Mouse (Mus musculus) neural tube, embryonic 12.5 days (tissue): ENCODE measurements around the gene Tenm4. TPM values are rescaled to one million over a fixed set of nuclear protein-coding genes. Genes with fewer than 3 reads are reported as not detected.

Experiments used
- ATAC-seq: fragments of 200-750 bp; cut with Nextera tagmentation; 2 replicates; pipeline ENCODE4 v1.8.0; 2017; ENCODE audit warnings: low read depth, mild to moderate bottlenecking, moderate TSS enrichment, moderate library complexity; ENCODE audit not compliant: low FRiP score
- H3K27ac ChIP-seq: fragments of 300-500 bp; sonication (generic); 2 replicates; pipeline ENCODE4 v1.5.1; 2016
- H3K27me3 ChIP-seq: fragments of 300-500 bp; sonication (generic); replicated peaks from 2 replicates; pipeline ENCODE4 v1.6.1; 2016; ENCODE audit warnings: mild to moderate bottlenecking
- H3K36me3 ChIP-seq: fragments of 300-500 bp; sonication (generic); 2 replicates; pipeline ENCODE4 v1.6.1; 2016; ENCODE audit warnings: mild to moderate bottlenecking
- H3K4me1 ChIP-seq: fragments of 300-500 bp; sonication (generic); 2 replicates; pipeline ENCODE4 v1.6.1; 2016
- H3K4me2 ChIP-seq: fragments of 300-500 bp; sonication (generic); replicated peaks from 2 replicates; pipeline ENCODE4 v1.6.1; 2016; ENCODE audit warnings: mild to moderate bottlenecking
- H3K4me3 ChIP-seq: fragments of 300-500 bp; sonication (generic); 2 replicates; pipeline ENCODE4 v1.5.1; 2016
- H3K9ac ChIP-seq: fragments of 300-500 bp; sonication (generic); 2 replicates; pipeline ENCODE4 v1.6.1; 2016; ENCODE audit warnings: mild to moderate bottlenecking
- H3K9me3 ChIP-seq: fragments of 300-500 bp; sonication (generic); 2 replicates; pipeline ENCODE4 v1.6.1; 2016; ENCODE audit warnings: mild to moderate bottlenecking
- WGBS: fragments of 180-500 bp; shearing (Covaris S2); methylation state at CpG from one replicate; pipeline ENCODE4 v1.1.7; 2016; 5-methylcytosine and 5-hydroxymethylcytosine counted together
- polyA plus RNA-seq: library from polyadenylated mRNA; unstranded; fragments of >200 nt; fragmentation: Nextera tagmentation; extraction: Ambion mirVana; gene quantifications from 2 replicates; pipeline ENCODE4 v1.2.1, GENCODE M21; 2016

Gene Tenm4
- polyA plus RNA-seq, 1 experiment from 2014 or later: 33.0 TPM

GRCm38 (mm10) chr7:96878511-96879276 is 707.6 kb downstream of the Tenm4 start:
- no peak overlapping the region for H3K9ac ChIP-seq
- H3K9me3 ChIP-seq: no peaks in the 10 kb centered on the region
- no peak overlapping the region for H3K27ac ChIP-seq
- H3K36me3 ChIP-seq: peaks cover 7% of the 10 kb centered on the region
- 90% methylated on average over 7 of the region's 7 CpGs for WGBS
- H3K4me1 ChIP-seq: 0 out of 2 replicates have a peak, but pooled peaks cover 7% of the 10 kb centered on the region
- H3K4me3 ChIP-seq: no peak overlapping the region
- H3K4me2 ChIP-seq: no peak overlapping the region
- ATAC-seq: no peak
- no peaks in the 10 kb centered on the region for H3K27me3 ChIP-seq

DNA sequence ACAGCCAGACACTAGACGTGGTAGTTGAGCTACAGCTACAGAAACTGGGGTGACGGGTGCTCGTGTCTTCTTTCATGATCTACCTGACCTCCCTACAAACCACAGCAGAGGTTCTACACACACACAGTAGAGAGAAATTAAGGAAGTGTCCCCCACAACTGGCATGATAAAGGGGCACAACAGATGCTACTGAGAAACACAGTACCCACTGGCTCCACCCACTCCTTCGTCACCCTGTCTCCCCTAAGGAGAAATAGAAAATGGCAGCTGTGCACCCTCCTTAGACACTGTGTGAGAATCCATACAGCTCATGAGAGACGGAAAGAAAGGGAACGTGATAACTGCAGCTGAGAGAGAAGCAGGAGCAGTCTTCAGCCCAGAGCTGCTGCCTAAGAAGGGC is 708.5 kb downstream of the Tenm4 start:
- Histone ChIP-seq H3K4me2 (no peak overlapping the region), H3K36me3 (no peaks in the 10 kb centered on the region), H3K27me3 (no peaks in the 10 kb centered on the region), H3K27ac (no peak overlapping the region), H3K4me3 (no peak overlapping the region), H3K9me3 (no peaks in the 10 kb centered on the region), H3K4me1 (0 out of 2 replicates have a peak, but pooled peaks cover 7% of the 10 kb centered on the region), H3K9ac (no peak overlapping the region)
- WGBS: 85% methylated on average over 6 of the region's 6 CpGs
- no peak for ATAC-seq

DNA sequence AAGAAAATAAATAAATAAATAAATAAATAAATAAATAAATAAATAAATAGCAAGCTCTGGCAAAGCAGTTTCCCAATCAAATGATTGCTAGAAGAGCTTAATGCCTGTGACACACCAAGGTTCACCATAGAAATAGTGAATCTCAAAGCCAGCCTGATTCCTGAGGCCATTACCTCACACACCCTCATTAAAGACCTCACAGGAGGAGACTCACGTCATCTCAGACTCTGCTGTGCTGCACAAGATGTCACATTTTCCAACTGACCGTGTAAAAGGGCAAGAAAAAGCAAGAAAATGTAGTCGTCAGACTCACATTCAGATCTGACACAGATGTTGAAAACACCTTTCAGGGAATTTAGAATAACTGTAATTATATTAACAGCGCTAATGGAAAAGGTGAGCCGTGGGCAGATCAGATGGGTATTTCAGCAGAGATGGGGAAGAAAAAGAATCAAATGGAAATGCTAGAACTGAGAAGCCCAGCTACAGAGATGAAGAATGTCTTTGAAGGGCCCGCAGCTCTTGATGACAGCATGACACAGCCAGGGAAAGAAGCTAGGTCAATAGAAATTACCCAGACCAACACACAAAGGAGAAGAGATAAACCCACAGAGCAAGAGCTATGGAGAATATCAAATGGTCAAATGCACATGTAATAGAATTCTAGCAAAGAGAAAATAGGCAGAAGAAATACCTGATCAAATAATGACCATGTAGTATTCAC is 709.3 kb downstream of the Tenm4 start:
- WGBS: 85% methylated on average over 6 of the region's 6 CpGs
- no peak overlapping the region for H3K27ac ChIP-seq
- 0 out of 2 replicates have a peak, but pooled peaks cover 7% of the 10 kb centered on the region for H3K4me1 ChIP-seq
- H3K9ac ChIP-seq: no peak overlapping the region
- H3K4me3 ChIP-seq: no peak overlapping the region
- no peaks in the 10 kb centered on the region for H3K36me3 ChIP-seq
- ATAC-seq: no peak
- H3K4me2 ChIP-seq: no peak overlapping the region
- no peaks in the 10 kb centered on the region for H3K27me3 ChIP-seq
- no peaks in the 10 kb centered on the region for H3K9me3 ChIP-seq

DNA sequence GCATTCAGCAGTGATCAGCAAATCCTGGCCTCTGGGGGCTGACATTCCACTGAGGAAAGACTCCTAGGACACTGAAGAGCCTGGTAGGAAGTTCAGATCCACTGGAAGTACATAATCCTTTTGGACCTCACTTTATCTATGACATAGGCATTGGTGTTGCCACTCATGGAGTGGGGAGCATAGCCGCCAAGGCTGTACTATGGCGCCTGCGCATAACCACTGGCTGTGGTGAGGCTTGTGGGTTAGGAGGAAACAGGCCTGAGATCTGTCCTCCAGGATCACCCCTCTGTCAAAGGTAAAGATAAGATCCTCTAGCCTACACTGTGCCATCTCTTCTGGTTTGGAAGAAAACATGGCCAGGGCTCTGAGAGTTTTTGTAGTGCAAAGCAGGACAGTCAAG is 712.3 kb downstream of the Tenm4 start:
- H3K36me3 ChIP-seq: 0 out of 2 replicates have a peak, but pooled peaks cover 3% of the 10 kb centered on the region
- WGBS: 98% methylated on average over 3 of the region's 3 CpGs
- H3K4me1 ChIP-seq: 0 out of 2 replicates have a peak, but pooled peaks cover 7% of the 10 kb centered on the region
- no peaks in the 10 kb centered on the region for H3K9me3 ChIP-seq
- no peak for ATAC-seq
- no peak overlapping the region for H3K4me2 ChIP-seq
- no peak overlapping the region for H3K9ac ChIP-seq
- no peak overlapping the region for H3K27ac ChIP-seq
- H3K4me3 ChIP-seq: no peak overlapping the region
- H3K27me3 ChIP-seq: no peaks in the 10 kb centered on the region

GRCm38 (mm10) chr7:96887088-96887654 is 716.1 kb downstream of the Tenm4 start:
- no peak overlapping the region for H3K27ac ChIP-seq
- WGBS: 67% methylated on average over 18 of the region's 18 CpGs
- ATAC-seq: no peak

DNA sequence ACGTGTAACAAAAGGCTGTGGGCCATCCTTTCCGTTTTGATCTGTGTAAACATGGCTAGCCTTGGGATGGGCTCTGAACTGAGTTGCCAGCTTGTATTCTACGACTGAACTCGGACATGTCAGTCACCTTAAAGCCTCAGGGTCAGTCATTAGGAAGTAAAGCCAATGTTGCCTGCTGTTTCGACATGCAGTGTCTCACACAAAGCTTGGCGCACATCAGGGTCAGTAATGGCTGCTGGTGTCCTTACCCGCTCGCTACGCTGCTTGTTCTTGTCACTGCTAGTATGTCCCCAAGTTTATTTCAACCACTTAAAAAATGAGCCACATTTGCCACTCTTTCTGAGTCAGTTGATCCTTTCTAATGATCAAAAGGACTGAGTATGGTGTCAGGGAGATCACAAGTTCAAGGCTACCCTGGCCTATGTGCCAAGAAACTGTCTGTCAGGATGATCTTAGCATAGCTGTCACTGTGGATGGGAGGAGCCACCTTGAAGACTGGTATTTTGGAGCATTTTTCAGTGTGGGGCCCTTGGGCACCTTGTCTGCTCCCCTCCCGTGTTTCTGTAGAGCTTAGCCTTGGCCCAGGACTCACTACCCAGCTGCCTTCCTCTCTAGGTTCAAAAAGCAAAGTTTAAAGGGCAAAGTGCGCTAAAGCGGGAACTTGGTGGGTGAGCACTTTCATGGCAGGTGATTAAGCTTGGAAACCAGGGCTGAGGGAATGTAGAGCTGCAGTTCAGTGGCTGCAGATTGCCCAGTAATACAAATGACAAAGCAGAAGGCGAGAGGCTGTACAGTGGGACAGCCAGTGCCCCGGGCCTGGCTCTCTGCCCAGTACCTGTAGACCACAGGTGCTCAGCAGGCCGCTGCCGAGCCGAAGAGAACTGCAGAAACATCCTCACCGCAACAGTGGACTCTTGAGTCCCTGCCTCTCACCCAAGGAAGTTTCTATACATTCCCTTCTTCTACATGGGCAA is 718.3 kb downstream of the Tenm4 start:
- ATAC-seq: no peak
- H3K9ac ChIP-seq: no peak overlapping the region
- peaks cover 17% of the 10 kb centered on the region for H3K4me1 ChIP-seq
- no peak overlapping the region for H3K27ac ChIP-seq
- H3K4me3 ChIP-seq: no peak overlapping the region
- H3K9me3 ChIP-seq: no peaks in the 10 kb centered on the region
- no peaks in the 10 kb centered on the region for H3K27me3 ChIP-seq
- H3K36me3 ChIP-seq: peaks cover 20% of the 10 kb centered on the region; the same call in 1 of the 2 replicates
- 82% methylated on average over 18 of the region's 18 CpGs for WGBS
- no peak overlapping the region for H3K4me2 ChIP-seq

More at GRCm38 (mm10) chr7:96887088-96887654, 716.1 kb downstream of the Tenm4 start:
- H3K4me2 ChIP-seq: no peak overlapping the region
- peaks cover 12% of the 10 kb centered on the region; the same call in 1 of the 2 replicates for H3K36me3 ChIP-seq
- H3K9ac ChIP-seq: no peak overlapping the region
- no peaks in the 10 kb centered on the region for H3K9me3 ChIP-seq
- no peak overlapping the region for H3K4me3 ChIP-seq
- no peaks in the 10 kb centered on the region for H3K27me3 ChIP-seq
- H3K4me1 ChIP-seq: peaks cover 17% of the 10 kb centered on the region

- peak; percentile 63 for ATAC-seq
These were observed 719.1 kb downstream of the Tenm4 start for GRCm38 (mm10) chr7:96890035-96890621.

GRCm38 (mm10) chr7:96890987-96891386 is 719.9 kb downstream of the Tenm4 start:
- H3K27me3 ChIP-seq: no peaks in the 10 kb centered on the region
- WGBS: 53% methylated on average over 10 of the region's 10 CpGs
- no peak overlapping the region; the same call in 1 of the 2 replicates for H3K27ac ChIP-seq
- no peak overlapping the region for H3K4me3 ChIP-seq
- peaks cover 37% of the 10 kb centered on the region for H3K36me3 ChIP-seq
- ATAC-seq: peak; percentile 30; the same call in 1 of the 2 replicates
- H3K4me1 ChIP-seq: peaks cover 17% of the 10 kb centered on the region
- no peaks in the 10 kb centered on the region for H3K9me3 ChIP-seq
- no peak overlapping the region for H3K9ac ChIP-seq
- H3K4me2 ChIP-seq: no peak overlapping the region

More at GRCm38 (mm10) chr7:96890035-96890621, 719.1 kb downstream of the Tenm4 start:
- Histone ChIP-seq H3K9ac (no peak overlapping the region), H3K4me1 (peaks cover 17% of the 10 kb centered on the region), H3K27me3 (no peaks in the 10 kb centered on the region), H3K27ac (no peak overlapping the region), H3K9me3 (no peaks in the 10 kb centered on the region), H3K4me2 (no peak overlapping the region), H3K4me3 (no peak overlapping the region), H3K36me3 (peaks cover 28% of the 10 kb centered on the region)
- 16% methylated on average over 7 of the region's 7 CpGs for WGBS

DNA sequence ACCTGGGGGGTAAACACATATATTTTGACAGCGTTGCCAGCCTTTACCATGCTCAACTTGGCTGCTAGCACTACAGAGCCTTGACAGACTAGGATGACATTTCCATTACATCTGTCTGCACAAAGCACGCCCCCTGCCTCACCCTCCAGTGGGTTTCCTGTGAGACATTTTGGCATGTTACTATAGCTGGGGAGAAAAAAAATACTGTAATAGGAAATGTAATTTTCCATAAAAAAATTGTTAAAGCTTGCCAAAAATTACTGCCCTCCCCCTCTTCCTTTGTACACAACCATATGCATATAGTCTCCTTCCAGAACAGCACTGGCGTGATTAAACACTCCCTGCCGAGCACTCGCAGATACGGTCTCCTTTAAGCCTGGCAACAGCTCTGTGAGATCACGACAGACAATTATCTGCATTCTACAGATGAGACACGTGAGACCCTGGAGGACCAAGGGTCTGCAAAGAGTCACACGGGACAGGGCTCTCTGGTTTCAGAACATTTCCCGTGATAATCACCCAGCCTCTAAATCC is 728.1 kb downstream of the Tenm4 start:
- WGBS: 60% methylated on average over 10 of the region's 10 CpGs
- H3K4me3 ChIP-seq: no peak overlapping the region
- H3K36me3 ChIP-seq: peaks cover 32% of the 10 kb centered on the region
- no peak overlapping the region for H3K4me2 ChIP-seq
- H3K27ac ChIP-seq: no peak overlapping the region
- peaks cover 24% of the 10 kb centered on the region for H3K4me1 ChIP-seq
- no peak overlapping the region for H3K9ac ChIP-seq
- ATAC-seq: no peak
- no peaks in the 10 kb centered on the region for H3K27me3 ChIP-seq
- no peaks in the 10 kb centered on the region for H3K9me3 ChIP-seq

GRCm38 (mm10) chr7:96902183-96902582 is 731.1 kb downstream of the Tenm4 start:
- Histone ChIP-seq H3K36me3 (peaks cover 14% of the 10 kb centered on the region), H3K9me3 (no peaks in the 10 kb centered on the region), H3K9ac (no peak overlapping the region), H3K4me1 (peaks cover 35% of the 10 kb centered on the region), H3K27ac (no peak overlapping the region), H3K4me3 (no peak overlapping the region), H3K4me2 (no peak overlapping the region), H3K27me3 (no peaks in the 10 kb centered on the region)
- WGBS: 57% methylated on average over 5 of the region's 5 CpGs
- no peak for ATAC-seq
